Mouse (Mus musculus) gastrocnemius, adult 2 months (tissue): ENCODE measurements around the gene Mapkbp1. TPM values are rescaled to one million over a fixed set of nuclear protein-coding genes. Genes with fewer than 3 reads are reported as not detected.

Experiments used
- DNase-seq: peaks from one replicate; pipeline ENCODE4 v3.0.0; 2022
- H3K27ac ChIP-seq: fragments of 200-600 bp; 2 replicates; pipeline ENCODE4 v1.8.1; 2022; ENCODE audit warnings: mild to moderate bottlenecking
- H3K4me3 ChIP-seq: fragments of 200-600 bp; 2 replicates; pipeline ENCODE4 v1.8.1; 2022; ENCODE audit warnings: mild to moderate bottlenecking, moderate library complexity
- CTCF ChIP-seq: fragments of 200-600 bp; IDR thresholded peaks from 2 replicates; pipeline ENCODE4 v1.8.1; 2022; ENCODE audit warnings: antibody characterized with exemption, mild to moderate bottlenecking, moderate library complexity
- intact Hi-C: fragments of 180-260 bp; cut with DNase I; formaldehyde crosslinking; loops from one replicate; pipeline ENCODE4 v1.15.1; 2025
- total RNA-seq, 2 experiments: library from RNA; stranded (reverse); gene quantifications; 2 replicates each; pipeline ENCODE4 v1.2.3; 2021

Mapkbp1 gene
- total RNA-seq, 2 experiments from 2014 or later: 8.1 to 8.4 TPM

GRCm38 (mm10) chr2:120044676-120045075 is 72.2 kb downstream of the Mapkbp1 start:
- Histone ChIP-seq H3K27ac (peak overlapping the region; percentile 0; the same call in 1 of the 2 replicates), H3K4me3 (no peak overlapping the region)
- DNase-seq: no peak
- intact Hi-C loops: no loop called here
- no peak for TF ChIP-seq CTCF

GRCm38 (mm10) chr2:120046486-120047310 is 74.2 kb downstream of the Mapkbp1 start:
- no peak for TF ChIP-seq CTCF

GRCm38 (mm10) chr2:120048173-120048572 is 75.7 kb downstream of the Mapkbp1 start:
- intact Hi-C loops: loop anchor here (1.0 kb wide), 1 partner anchor 17 kb away; no protein-coding TSS in a partner anchor
- no peak overlapping the region for H3K4me3 ChIP-seq
- no peak overlapping the region for H3K27ac ChIP-seq
- TF ChIP-seq CTCF: no peak
- DNase-seq: no peak

More at GRCm38 (mm10) chr2:120046486-120047310, 74.2 kb downstream of the Mapkbp1 start:
- no peak for DNase-seq
- Histone ChIP-seq H3K4me3 (no peak overlapping the region), H3K27ac (no peak overlapping the region)
- intact Hi-C loops: no loop called here

- peak; percentile 75 for TF ChIP-seq CTCF
- peak; percentile 76 for DNase-seq
- intact Hi-C loops: loop anchor here (1.0 kb wide), 1 partner anchor 20 kb away; no protein-coding TSS in a partner anchor
Measured at GRCm38 (mm10) chr2:120049632-120050274, 77.3 kb downstream of the Mapkbp1 start.

GRCm38 (mm10) chr2:120051405-120051804 is 78.9 kb downstream of the Mapkbp1 start:
- Histone ChIP-seq H3K4me3 (no peak overlapping the region), H3K27ac (no peak overlapping the region)
- intact Hi-C loops: no loop called here
- DNase-seq: peak; percentile 50
- TF ChIP-seq CTCF: no peak

More at GRCm38 (mm10) chr2:120049632-120050274, 77.3 kb downstream of the Mapkbp1 start:
- Histone ChIP-seq H3K27ac (no peak overlapping the region), H3K4me3 (no peak overlapping the region)

- peak; percentile 64 for DNase-seq
- Histone ChIP-seq H3K4me3 (no peak overlapping the region), H3K27ac (peak overlapping the region; percentile 68)
- intact Hi-C loops: no loop called here
- no peak for TF ChIP-seq CTCF
Measured at GRCm38 (mm10) chr2:120054771-120055552, 82.5 kb downstream of the Mapkbp1 start.

- intact Hi-C loops: no loop called here
Measured at GRCm38 (mm10) chr2:120055923-120056322, 83.4 kb downstream of the Mapkbp1 start.

GRCm38 (mm10) chr2:120058818-120059217 is 86.3 kb downstream of the Mapkbp1 start:
- intact Hi-C loops: no loop called here
- Histone ChIP-seq H3K4me3 (no peak overlapping the region), H3K27ac (no peak overlapping the region; the same call in 1 of the 2 replicates)
- no peak for DNase-seq
- TF ChIP-seq CTCF: no peak

More at GRCm38 (mm10) chr2:120055923-120056322, 83.4 kb downstream of the Mapkbp1 start:
- no peak overlapping the region for H3K4me3 ChIP-seq
- no peak overlapping the region for H3K27ac ChIP-seq
- no peak for DNase-seq
- TF ChIP-seq CTCF: no peak

GRCm38 (mm10) chr2:120059466-120059865 is 87.0 kb downstream of the Mapkbp1 start:
- no peak overlapping the region for H3K4me3 ChIP-seq
- intact Hi-C loops: no loop called here
- no peak for DNase-seq
- H3K27ac ChIP-seq: peak overlapping the region; percentile 73; the same call in 1 of the 2 replicates
- TF ChIP-seq CTCF: no peak

- DNase-seq: peak; percentile 61
- Histone ChIP-seq H3K4me3 (no peak overlapping the region), H3K27ac (peak overlapping the region; percentile 73)
- intact Hi-C loops: no loop called here
- TF ChIP-seq CTCF: no peak
Measured at GRCm38 (mm10) chr2:120060190-120060589, 87.7 kb downstream of the Mapkbp1 start.

GRCm38 (mm10) chr2:120060651-120061050 is 88.2 kb downstream of the Mapkbp1 start:
- Histone ChIP-seq H3K27ac (peak overlapping the region; percentile 73), H3K4me3 (no peak overlapping the region)
- TF ChIP-seq CTCF: no peak
- intact Hi-C loops: no loop called here
- peak; percentile 72 for DNase-seq

GRCm38 (mm10) chr2:120062248-120062647 is 89.7 kb downstream of the Mapkbp1 start:
- Histone ChIP-seq H3K4me3 (no peak overlapping the region), H3K27ac (no peak overlapping the region)
- no peak for TF ChIP-seq CTCF
- intact Hi-C loops: no loop called here
- no peak for DNase-seq

GRCm38 (mm10) chr2:120064639-120065038 is 92.1 kb downstream of the Mapkbp1 start:
- Histone ChIP-seq H3K27ac (no peak overlapping the region), H3K4me3 (no peak overlapping the region)
- 0 out of 2 replicates have a peak, but pooled peaks have one; percentile 2 for TF ChIP-seq CTCF
- DNase-seq: no peak
- intact Hi-C loops: loop anchor here (1.0 kb wide), 1 partner anchor 16 kb away; no protein-coding TSS in a partner anchor
